ENCODE assay signal across 21 mouse cellular contexts in genomic region chr15:35238691-35239090, GRCm38 (mm10).
DNase-seq lines count a peak whose midpoint lies in the region; ATAC-seq lines count a peak whose summit lies in the region.
"Had no signal": no experiment of that assay in that cellular context is flagged by ENCODE, and none has a peak within 500 bp of the region (broad histone marks: within the 10 kb centered on the region; RNA-seq: fewer than 3 reads in every experiment).

No protein-coding gene starts in this region.

- ATAC-seq in midbrain, embryonic 14.5 days (ENCODE audit: low FRiP score, low TSS enrichment) = 0 out of 2 replicates have a peak, but pooled peaks have one; percentile 15
- ATAC-seq in midbrain, embryonic 16.5 days = no peak
- ATAC-seq: activated CD4-positive, CD25-positive, alpha-beta regulatory T cell, adult 4 months; forebrain, embryonic 13.5 days; forebrain, embryonic 15.5 days; forebrain, postnatal 0 days; Patski had no signal

- H3K9ac ChIP-seq in midbrain, embryonic 14.5 days (replicated peaks; ENCODE audit: low read length) = no peak overlapping the region
- H3K9ac ChIP-seq in midbrain, embryonic 16.5 days (ENCODE audit: low read depth, low read length) = no peak overlapping the region
- H3K9ac ChIP-seq: embryonic facial prominence, embryonic 12.5 days; forebrain, embryonic 13.5 days; forebrain, embryonic 15.5 days; forebrain, postnatal 0 days had no signal

- H3K27ac ChIP-seq in midbrain, embryonic 14.5 days (replicated peaks; ENCODE audit: low read depth, low read length) = no peak overlapping the region
- H3K27ac ChIP-seq in midbrain, embryonic 16.5 days (ENCODE audit: low read length) = no peak overlapping the region
- H3K27ac ChIP-seq: embryonic facial prominence, embryonic 10.5 days; embryonic facial prominence, embryonic 12.5 days; forebrain, embryonic 13.5 days; forebrain, embryonic 15.5 days had no signal

- no peak overlapping the region for H3K4me2 ChIP-seq in midbrain, embryonic 14.5 days (ENCODE audit: low read length)
- H3K4me2 ChIP-seq in midbrain, embryonic 16.5 days (ENCODE audit: low read length) = no peak overlapping the region
- H3K4me2 ChIP-seq: embryonic facial prominence, embryonic 12.5 days; forebrain, embryonic 13.5 days; forebrain, embryonic 15.5 days had no signal

- no peaks in the 10 kb centered on the region for H3K27me3 ChIP-seq in midbrain, embryonic 14.5 days (ENCODE audit: control insufficient read depth, insufficient read depth, low read length)
- H3K27me3 ChIP-seq in midbrain, embryonic 16.5 days (ENCODE audit: control insufficient read depth, insufficient read depth, low read depth, low read length) = no peaks in the 10 kb centered on the region
- H3K27me3 ChIP-seq: embryonic facial prominence, embryonic 12.5 days; forebrain, embryonic 13.5 days; forebrain, embryonic 15.5 days had no signal

- peak; percentile 18 for DNase-seq in heart, adult 11 months
- DNase-seq in heart, adult 9 months (ENCODE audit: low spot score in 2 of 2) = no peak
- no peak for DNase-seq in midbrain, embryonic 14.5 days
- no peak for DNase-seq in thymus, adult 18-20 months
- DNase-seq: adrenal gland, adult 8-10 months; adrenal gland, postnatal 14 days; adrenal gland, postnatal 36 days; cerebellum, adult 11-12 months; cerebellum, adult 2 months; cerebellum, adult 9-10 months; cerebellum, postnatal 10 days; cerebellum, postnatal 25 days; forebrain, postnatal 0 days had no signal

- no peak overlapping the region for H3K4me3 ChIP-seq in midbrain, embryonic 14.5 days (replicated peaks; ENCODE audit: low read depth, low read length)
- H3K4me3 ChIP-seq in midbrain, embryonic 16.5 days (ENCODE audit: low read depth, low read length) = no peak overlapping the region
- H3K4me3 ChIP-seq: embryonic facial prominence, embryonic 10.5 days; embryonic facial prominence, embryonic 12.5 days; forebrain, embryonic 13.5 days; forebrain, embryonic 15.5 days had no signal

- 80% methylated on average over 1 of the region's 1 CpGs for WGBS in midbrain, embryonic 14.5 days
- 87% methylated on average over 1 of the region's 1 CpGs for WGBS in midbrain, embryonic 16.5 days

- H3K36me3 ChIP-seq in midbrain, embryonic 14.5 days (ENCODE audit: control insufficient read depth, insufficient read depth, low read length) = no peaks in the 10 kb centered on the region
- no peaks in the 10 kb centered on the region for H3K36me3 ChIP-seq in midbrain, embryonic 16.5 days (ENCODE audit: control insufficient read depth, insufficient read depth, low read length)
- H3K36me3 ChIP-seq: embryonic facial prominence, embryonic 10.5 days; embryonic facial prominence, embryonic 12.5 days; forebrain, embryonic 15.5 days; G1E had no signal

- no peaks in the 10 kb centered on the region for H3K4me1 ChIP-seq in midbrain, embryonic 14.5 days (ENCODE audit: control insufficient read depth, insufficient read depth, low read length)
- no peaks in the 10 kb centered on the region for H3K4me1 ChIP-seq in midbrain, embryonic 16.5 days (ENCODE audit: control insufficient read depth, insufficient read depth, low read length)
- H3K4me1 ChIP-seq: embryonic facial prominence, embryonic 10.5 days; embryonic facial prominence, embryonic 12.5 days; forebrain, embryonic 13.5 days; forebrain, embryonic 15.5 days had no signal

- H3K9me3 ChIP-seq in midbrain, embryonic 14.5 days (ENCODE audit: control insufficient read depth, low read length) = no peaks in the 10 kb centered on the region
- no peaks in the 10 kb centered on the region for H3K9me3 ChIP-seq in midbrain, embryonic 16.5 days (replicated peaks; ENCODE audit: control insufficient read depth, low read length, poor library complexity, severe bottlenecking)
- H3K9me3 ChIP-seq: embryonic facial prominence, embryonic 10.5 days; embryonic facial prominence, embryonic 12.5 days; forebrain, embryonic 13.5 days; forebrain, embryonic 15.5 days; G1E had no signal
